ENCODE assay signal across 24 mouse cellular contexts in genomic region chr11:30372924-30373323, GRCm38 (mm10).
"Had no signal": no experiment of that assay in that cellular context is flagged by ENCODE, and none has a peak within 500 bp of the region (broad histone marks: within the 10 kb centered on the region; RNA-seq: fewer than 3 reads in every experiment).

No protein-coding gene starts in this region.

- H3K27ac ChIP-seq: embryonic facial prominence, embryonic 10.5 days; embryonic facial prominence, embryonic 12.5 days; embryonic facial prominence, embryonic 13.5 days; embryonic facial prominence, embryonic 15.5 days; forebrain, embryonic 10.5 days; forebrain, embryonic 12.5 days; gastrocnemius, adult 2 months; heart, adult 2 months had no signal

- H3K4me3 ChIP-seq: embryonic facial prominence, embryonic 10.5 days; embryonic facial prominence, embryonic 12.5 days; embryonic facial prominence, embryonic 13.5 days; embryonic facial prominence, embryonic 15.5 days; erythroblast, embryonic 14.5 days; forebrain, embryonic 10.5 days; forebrain, embryonic 12.5 days; gastrocnemius, adult 2 months; heart, adult 2 months had no signal

- H3K9me3 ChIP-seq: embryonic facial prominence, embryonic 10.5 days; embryonic facial prominence, embryonic 13.5 days; embryonic facial prominence, embryonic 15.5 days; forebrain, embryonic 12.5 days had no signal

- H3K9ac ChIP-seq: embryonic facial prominence, embryonic 12.5 days; embryonic facial prominence, embryonic 13.5 days; embryonic facial prominence, embryonic 15.5 days; forebrain, embryonic 12.5 days had no signal

- H3K36me3 ChIP-seq: embryonic facial prominence, embryonic 10.5 days; embryonic facial prominence, embryonic 12.5 days; embryonic facial prominence, embryonic 13.5 days; embryonic facial prominence, embryonic 15.5 days; forebrain, embryonic 10.5 days; forebrain, embryonic 12.5 days had no signal

- H3K4me1 ChIP-seq: embryonic facial prominence, embryonic 10.5 days; embryonic facial prominence, embryonic 12.5 days; embryonic facial prominence, embryonic 13.5 days; embryonic facial prominence, embryonic 15.5 days; forebrain, embryonic 10.5 days; forebrain, embryonic 12.5 days had no signal

- H3K27me3 ChIP-seq: embryonic facial prominence, embryonic 12.5 days; embryonic facial prominence, embryonic 13.5 days; embryonic facial prominence, embryonic 15.5 days; forebrain, embryonic 12.5 days had no signal

- ATAC-seq: forebrain, embryonic 14.5 days had no signal

- DNase-seq: cerebellum, adult 18-20 months; cerebellum, adult 2 months; cerebellum, adult 8-10 months; cerebellum, adult 9-10 months; cerebellum, adult 9-11 months; cerebellum, postnatal 25 days; cerebellum, postnatal 36 days; embryo, embryonic 11 days; gastrocnemius, adult 2 months; gastrocnemius, postnatal 10 days; gastrocnemius, postnatal 14 days; gastrocnemius, postnatal 25 days; gastrocnemius, postnatal 36 days; heart, adult 11 months; heart, adult 18-20 months; heart, adult 2 months had no signal

- H3K4me2 ChIP-seq: embryonic facial prominence, embryonic 12.5 days; embryonic facial prominence, embryonic 13.5 days; embryonic facial prominence, embryonic 15.5 days; forebrain, embryonic 12.5 days had no signal
